Mouse (Mus musculus): ENCODE data around the gene Kcnh4.

DNA sequence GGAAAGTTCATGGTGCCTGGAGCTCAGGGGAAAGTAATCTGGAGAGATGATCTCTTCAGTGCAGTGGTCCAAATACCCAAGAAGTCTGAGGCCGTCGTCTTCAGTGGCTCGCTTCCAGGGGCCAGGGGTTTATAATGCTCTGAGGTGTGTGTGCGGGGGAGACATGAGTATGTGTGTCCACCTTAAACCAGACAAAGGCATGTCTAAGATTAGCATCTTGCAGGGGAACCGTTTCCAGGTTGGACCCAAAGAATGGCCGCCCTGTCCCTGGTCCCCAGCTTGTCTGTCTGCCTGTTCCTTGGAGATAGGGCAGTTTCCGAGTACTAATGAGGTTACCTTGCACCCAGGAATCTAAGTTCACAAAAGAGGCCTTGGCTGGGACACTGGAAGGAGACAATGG is 3.1 kb upstream of the Kcnh4 start, which contains the start of gene Hcrt:
- TF ChIP-seq CTCF (IDR thresholded peaks at IDR 0.05; ENCODE audit: low read depth) (no peak), EP300 (IDR thresholded peaks at IDR 0.05; ENCODE audit: low read depth) (no peak)

All from heart, postnatal 0 days (tissue).